Mouse (Mus musculus) spleen, adult 18-20 months (tissue): ENCODE data around the gene Dmrt3.
A peak's percentile ranks its signal among the peaks of the same experiment; 100 is the strongest.

Experiments used
- DNase-seq, 2 experiments: peaks; one replicate each; pipeline ENCODE4 v3.0.0; 2022; ENCODE audit warnings: mixed read lengths in 2 of 2

The Dmrt3 gene

DNA sequence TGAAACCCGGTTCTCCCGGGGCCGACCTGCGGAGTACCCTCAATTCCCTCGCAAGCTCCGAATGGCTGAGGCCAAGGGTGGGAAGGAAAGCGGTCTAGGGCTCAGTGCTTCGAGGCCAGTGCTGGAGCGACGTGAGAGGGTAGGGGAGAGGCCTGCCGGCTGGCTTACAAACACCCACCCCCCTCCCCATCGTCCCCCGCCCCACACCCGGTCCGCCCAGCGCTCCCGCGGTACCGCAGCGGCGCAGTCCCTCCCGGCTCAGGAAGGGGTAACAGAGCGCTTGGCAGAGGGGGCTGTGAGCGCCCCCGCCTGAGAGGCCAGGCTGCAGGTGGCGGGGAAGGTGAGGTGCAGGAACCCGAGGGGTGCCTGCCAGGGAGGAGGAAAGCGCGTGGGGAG is at the start of gene Dmrt3:
Gene Dmrt3 (plus strand): TSS at position 287 of the 396 bp plus-strand sequence.
- DNase-seq = peak in 1 of 2 experiments; percentile 12

DNA sequence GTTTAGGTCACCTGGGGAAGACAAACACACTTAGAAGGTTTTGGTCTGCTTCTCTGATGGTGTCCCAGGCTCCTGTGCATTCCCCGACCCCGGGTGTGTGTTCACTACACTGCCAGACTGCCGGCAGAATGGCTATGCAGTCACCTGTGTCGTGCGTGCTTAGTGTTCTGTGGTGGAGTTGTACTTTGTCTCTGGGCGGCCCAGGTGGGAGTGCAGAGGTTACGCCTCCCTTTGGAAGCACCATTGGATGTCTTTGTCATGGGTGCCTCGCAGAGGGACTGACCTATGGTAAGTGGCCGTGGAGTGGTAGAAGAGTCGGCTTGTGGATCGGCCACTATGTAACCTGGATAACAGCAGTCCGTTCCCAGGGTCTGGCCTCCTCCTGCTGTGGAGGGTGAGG is 45.7 kb upstream of the Dmrt3 start:
- DNase-seq = no peak

DNA sequence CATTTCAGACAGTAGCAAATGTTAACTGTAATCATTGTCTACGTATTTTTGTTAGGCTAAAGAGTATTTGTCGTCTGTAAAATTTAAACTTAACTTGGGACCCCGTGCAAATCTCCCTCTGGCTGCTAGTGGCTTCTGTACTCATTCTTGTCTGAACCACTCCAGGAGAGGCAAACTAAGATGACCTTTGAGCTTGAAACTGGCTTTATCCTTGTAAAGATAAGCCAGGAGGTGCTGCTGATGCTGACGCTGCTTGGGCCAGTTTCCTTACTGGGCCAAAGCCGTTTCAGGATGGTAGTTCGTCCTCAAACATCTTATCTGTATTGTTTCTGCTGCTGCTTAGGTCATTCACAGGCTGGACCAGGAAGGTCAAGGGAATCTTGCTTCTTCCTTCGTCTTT is 40.3 kb upstream of the Dmrt3 start:
- DNase-seq = no peak

DNA sequence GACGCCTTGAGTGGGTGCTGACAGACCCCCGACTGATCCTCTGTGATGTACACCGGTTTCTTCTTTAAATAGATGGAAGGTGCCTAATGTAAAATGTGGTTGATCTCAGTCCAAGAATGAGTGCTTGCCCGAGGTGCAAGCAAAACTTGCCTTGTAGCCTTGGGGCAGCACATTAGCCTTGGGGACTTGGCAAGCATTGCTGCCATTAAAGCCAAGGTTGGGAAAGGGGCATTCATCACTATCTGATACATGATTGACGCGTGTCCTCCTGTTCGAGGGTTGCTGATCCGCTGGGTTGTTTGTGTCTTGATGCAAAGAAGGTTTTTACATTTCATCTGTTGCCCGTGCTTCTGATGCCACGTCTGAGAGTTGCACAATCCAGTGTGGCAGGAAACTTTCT is 35.7 kb upstream of the Dmrt3 start:
- no peak for DNase-seq

DNA sequence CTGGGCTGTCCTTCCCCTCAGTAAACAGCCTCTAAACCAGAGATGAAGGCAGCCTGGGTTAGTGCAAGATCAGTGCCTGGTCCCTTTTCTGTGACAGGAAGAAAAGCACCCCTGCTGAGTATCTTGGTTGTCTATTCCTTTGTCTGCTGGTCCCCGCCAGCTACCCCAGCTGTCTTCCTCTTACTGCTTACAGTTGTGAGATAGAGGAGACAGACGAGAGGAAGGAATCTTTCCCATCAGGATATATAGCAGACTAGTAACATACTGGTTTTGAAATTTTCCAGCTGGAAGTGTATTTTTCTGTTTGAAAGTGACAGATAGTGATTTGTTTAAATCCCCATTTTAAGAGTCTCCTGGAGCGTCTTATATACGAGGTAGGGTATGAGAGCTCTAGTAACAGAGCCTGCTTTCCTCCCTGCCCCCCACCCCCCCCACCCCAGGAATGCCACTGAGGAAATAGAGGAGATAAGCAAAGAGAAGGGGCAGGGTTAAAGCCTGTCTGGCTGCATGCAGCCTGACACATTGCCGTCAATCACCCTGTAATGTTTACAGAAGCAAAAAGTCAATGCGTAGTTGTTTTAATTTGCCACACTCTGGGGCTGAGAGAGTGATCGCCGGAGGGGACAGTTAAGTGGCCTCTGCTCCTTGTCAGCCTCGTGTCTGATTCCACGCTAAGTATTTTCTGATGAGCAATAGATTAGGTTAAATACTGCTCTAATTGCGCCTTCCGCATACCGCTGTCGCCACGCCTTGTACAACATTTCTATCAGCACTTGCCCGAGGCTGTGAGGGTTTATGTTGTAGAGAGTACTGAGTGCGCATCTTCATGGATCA is 34.9 kb upstream of the Dmrt3 start:
- no peak for DNase-seq

DNA sequence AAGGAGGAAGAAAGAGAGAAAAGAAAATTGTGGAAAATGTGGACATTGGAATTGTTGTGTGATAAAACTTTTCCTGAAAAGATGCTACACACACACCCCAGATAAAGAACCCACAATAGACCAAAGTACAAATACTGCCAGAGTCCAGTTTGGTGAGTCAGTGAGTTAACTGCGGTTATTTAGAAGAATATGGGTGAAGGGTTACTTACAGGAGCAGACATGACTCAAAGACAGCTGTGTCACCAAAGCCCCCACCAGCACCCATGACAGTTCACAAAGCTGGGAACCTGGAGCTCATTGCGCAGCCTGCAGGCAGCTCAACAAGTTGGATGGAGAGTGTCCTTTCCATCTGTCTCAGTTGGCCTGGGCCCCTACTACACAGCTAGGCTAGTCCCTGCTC is 31.7 kb upstream of the Dmrt3 start:
- DNase-seq = no peak

DNA sequence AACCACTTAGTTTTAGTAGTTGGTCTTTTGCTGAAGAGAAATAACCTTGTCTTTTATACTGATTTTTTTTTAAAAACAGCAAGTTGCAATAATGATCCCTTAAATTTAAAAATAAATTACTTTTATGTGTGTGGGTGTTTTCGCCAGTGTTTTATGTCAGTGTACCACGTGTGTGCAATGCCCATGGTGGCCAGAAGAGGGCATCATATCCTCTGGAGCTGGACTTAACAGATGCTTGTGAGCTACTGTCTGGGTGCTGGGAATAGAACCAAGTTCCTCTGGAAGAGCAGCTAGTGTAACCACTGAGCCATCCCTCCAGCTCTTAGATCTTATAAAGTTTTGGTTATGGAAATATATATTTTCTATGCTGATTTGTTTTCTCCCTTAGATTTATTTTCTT is 30.7 kb upstream of the Dmrt3 start:
- no peak for DNase-seq

DNA sequence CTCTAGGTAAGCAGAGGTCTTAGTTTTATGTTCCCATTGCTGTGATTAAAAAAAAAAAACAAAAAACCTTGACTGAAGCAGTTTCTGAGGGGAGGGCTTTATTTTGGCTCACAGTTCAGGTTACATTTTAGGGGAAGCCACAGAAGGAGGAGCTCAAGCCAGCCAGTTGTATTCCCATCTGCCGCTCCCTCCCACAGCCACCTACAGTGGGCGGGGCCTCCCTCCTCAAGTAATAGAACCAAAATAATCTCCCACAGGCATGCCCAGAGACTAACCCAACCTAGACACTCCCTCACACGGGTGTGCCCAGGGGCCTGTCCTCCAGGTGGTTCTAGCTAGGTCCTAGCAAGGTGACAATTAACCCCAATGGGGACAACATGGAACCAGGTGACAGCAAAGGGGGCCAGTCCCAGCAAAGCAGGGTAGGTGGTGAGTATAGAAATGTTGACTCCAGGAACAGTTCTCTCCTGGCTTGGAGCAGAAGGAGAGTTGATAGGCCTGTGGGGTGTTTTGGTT is 12.3 kb upstream of the Dmrt3 start:
- DNase-seq = no peak

DNA sequence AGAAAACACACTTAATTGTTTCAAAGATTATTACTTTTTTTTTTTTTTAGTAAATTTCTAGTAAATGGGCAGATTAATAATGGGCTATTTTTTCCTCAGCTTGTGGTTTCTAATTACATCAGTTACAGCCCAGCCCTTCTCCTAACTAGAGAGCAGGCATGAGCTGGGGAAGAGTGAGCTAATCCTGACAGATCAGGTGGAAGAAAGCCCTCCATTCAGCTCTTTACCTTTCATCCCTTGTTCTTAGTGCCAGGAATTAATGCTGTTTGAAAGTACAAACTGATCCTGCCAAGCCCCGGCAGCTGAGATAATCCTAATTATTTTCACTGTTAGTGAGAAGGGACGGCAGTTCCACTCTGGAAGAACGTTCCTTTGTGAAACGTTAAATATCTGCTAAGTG is 11.5 kb upstream of the Dmrt3 start:
- DNase-seq = no peak

DNA sequence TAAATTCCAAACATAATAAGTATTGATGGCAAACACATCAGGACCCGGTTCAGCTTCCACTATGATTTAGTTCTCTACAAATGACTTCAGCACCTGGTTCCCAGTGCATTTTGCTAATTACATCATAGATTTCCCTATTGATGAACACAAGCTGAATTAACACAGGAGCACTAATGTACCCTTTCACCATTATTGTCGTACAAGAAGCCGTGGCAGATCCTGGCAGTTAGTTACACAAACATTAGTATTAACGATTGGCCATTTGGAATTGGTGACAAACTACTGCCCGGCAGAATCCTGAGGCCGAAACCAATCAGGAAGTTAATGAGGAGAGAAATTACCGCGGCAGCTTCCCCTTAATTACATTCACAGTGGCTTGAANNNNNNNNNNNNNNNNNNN is 8.1 kb upstream of the Dmrt3 start:
- no peak for DNase-seq

DNA sequence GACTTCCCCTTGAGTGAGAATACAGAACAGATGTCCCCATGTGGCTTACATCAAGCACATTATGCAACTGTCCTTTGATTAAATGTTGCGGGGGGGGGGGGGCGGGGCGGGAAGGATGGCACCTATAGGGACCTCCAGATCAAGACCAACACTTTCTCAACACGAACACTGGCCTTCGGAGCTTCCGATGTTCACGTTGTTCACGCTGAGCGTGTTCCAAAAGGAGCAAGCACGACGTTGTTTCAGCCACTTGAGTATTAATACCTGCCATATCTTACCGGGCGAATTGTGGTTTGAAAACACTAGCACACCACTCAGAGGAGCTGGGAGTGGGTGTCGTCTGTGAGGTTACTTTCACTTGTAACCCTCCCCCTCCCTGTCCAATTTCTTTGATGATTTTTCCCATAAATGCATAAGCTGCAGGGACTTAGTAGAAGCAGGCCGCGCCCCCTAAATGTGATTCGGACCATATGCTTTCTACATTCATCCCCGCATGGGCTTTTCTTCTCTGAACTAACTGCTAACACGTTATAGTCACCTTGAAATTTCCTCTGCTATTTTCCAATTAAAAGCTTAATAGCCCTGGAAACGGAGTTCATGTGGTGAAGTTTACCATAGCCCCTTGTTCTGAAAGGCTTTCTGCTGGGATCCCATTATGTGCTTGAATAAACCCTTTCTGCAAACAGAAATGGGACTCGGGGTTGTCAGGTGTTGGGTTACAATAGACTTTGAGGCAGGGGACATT is 2.5 kb upstream of the Dmrt3 start:
- no peak for DNase-seq

DNA sequence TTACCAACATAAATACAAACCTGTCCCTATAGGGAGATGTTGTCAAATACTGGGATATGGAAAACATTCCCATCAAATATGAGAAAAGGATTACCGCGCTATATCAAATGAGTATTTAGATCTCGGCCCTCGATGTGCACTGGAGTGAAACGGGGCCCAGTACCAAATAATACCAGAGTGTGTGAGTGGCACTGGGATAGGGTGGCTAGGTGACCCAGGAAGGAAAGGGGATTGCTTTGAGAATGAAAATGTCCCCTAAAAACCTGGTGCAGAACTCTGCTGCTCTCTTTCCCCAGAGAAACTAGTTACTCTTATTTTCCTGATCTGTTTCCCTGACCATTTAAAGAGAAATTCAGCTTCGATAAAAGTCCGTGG is 1.9 kb upstream of the Dmrt3 start:
- DNase-seq = no peak

DNA sequence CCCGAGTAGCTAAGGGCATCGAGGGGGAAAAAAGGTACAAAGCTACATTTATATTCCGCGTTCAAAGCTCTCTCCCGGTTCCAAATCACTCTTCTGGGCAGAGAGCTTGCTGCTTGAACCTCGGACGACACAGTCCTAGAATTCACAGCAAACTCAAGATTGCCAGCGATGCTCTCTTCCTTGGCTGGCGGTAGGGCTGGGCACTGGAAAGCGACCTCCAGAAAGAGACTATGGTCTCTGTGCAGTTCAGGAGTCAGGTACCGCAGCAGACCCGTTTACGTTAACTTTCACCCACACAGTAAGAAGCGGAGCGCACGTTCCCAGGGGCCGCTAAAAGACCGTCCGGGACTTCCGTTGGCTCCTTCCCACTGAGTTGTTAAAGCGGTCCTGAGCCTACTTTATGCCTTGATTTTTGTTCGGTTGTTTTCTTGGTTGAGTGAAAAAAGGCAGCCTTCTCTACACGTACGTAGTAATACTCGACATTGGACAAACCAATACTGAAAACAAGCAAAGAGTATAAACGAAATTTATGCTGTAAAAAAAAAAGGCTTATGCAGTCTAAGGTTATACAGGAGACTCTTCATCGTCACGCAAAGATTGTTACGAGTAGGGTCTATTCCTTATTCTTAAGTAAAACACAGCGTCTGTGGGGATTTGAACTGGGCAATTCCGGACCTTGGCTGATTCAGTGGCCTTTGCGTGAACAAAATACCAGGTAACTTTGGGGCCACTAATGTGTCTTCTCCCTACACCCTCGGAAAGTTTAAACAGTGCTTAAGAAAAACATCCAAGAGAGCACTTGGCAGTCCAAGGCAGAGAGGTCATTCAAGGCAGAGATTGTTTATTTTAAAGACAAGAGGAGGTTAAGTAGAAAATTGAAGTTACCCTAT is 895 bp upstream of the Dmrt3 start:
- DNase-seq = no peak

DNA sequence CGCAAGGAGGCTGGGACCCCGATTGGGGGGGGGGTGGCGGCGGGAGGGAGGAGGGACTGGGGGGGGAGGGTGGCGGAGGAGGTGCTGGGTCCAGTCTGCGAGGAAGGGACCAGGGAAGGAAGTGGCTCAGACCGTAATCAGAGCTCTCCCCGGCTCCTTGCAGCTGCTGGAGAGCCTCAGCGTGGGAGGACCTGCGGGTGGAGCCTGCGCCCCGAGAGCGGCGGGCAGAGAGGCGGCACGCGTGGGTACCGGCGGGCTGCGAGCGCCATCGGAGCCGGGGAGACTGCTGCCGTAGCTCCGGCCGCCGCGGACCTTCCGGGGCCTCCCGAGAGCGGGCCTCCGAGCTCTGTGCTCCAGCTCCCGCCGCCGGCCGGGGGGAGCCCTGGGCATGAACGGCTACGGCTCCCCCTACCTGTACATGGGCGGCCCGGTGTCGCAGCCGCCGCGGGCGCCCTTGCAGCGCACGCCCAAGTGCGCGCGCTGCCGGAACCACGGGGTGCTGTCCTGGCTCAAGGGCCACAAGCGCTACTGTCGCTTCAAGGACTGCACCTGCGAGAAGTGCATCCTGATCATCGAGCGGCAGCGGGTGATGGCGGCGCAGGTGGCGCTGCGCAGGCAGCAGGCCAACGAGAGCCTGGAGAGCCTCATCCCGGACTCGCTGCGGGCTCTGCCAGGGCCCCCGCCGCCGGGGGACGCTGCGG is 460 bp downstream of the Dmrt3 start:
- peak; percentile 32 to 38 for DNase-seq

DNA sequence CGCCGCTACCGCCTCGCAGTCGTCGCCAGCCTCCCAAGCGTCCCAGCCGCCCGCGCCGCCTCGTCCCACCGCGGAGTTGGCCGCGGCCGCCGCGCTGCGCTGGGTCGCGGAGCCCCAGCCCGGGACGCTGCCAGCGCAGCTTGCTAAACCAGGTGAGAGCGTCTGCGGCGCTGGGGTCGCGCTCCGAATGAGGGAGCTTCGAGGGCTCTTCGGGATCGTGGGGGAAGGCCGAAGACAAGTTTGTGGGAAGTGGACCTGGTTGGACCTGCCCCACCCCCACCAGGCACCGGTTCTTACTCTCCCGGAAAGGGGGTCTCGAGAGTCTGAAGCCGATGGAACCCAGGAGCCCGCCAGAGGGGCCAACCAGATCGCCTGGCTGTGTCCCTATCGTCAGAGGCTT is 1.0 kb downstream of the Dmrt3 start:
- no peak for DNase-seq

DNA sequence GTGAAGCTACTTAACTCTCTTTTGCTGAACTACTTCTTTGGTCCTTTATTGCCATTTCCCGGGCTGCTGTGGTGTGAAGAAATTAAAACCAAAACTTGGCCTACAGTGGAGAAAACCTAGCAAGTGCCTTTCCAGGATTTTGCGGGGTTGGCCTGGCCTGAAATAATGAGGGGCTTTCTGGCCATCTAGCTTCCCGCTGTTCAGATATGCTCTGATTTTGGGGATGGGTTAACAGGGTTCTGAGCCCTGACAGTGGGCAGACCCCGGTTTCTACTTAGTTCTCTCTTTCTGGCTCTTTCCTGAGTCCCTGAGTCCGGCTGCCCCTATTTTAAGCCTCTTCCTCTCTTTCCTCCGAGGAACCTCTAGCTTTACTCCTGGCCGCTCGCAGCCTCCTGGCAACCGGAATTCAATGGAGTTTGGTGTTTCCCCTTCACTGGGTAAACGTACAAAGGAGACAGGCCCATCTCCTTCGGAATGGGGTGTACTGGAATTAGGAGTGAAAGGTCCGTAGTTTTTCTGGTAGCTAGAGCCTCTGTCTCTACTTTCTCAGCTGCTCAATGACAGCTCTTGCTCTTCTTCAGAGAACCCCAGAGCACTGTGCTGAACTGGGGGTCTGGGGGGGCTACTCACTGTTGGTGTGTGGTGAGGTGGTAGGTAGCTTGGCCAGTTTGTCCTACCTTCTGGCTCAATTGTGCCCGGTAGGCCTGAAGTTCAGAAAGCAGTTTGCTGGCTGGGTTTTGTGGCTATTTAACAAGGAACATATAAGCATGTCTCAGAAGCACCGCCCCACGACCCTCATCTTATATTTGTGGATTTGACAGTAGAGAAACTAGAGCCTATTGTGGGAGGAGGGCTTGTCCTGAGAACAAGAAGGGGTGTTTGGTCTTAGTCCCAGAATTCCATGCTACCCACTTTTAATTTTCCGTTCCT is 2.0 kb downstream of the Dmrt3 start:
- DNase-seq = no peak

DNA sequence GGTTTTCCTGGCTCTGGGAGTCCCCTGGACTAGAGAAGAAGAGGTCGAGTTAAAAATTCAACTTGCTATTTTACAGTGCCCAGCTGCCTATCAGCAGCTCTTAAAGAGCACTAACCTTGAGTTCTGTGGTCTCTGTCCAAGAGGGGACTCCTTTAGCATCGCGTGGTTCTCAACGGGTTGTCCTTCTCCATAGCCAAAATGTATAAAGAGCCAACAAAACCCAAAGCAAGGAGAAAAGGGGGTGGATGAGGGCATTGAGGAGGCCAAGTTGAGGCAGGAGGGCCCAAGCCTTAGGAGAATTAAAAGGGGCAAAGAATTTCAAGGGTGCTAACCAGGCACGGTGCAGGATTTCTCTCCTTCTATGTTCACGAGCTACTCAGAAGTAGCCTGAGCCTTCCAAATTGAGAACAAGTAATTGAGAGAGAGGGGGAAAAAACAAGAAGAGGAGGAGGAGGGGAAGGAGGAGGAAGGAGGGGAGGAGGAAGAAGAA is 2.8 kb downstream of the Dmrt3 start:
- no peak for DNase-seq

DNA sequence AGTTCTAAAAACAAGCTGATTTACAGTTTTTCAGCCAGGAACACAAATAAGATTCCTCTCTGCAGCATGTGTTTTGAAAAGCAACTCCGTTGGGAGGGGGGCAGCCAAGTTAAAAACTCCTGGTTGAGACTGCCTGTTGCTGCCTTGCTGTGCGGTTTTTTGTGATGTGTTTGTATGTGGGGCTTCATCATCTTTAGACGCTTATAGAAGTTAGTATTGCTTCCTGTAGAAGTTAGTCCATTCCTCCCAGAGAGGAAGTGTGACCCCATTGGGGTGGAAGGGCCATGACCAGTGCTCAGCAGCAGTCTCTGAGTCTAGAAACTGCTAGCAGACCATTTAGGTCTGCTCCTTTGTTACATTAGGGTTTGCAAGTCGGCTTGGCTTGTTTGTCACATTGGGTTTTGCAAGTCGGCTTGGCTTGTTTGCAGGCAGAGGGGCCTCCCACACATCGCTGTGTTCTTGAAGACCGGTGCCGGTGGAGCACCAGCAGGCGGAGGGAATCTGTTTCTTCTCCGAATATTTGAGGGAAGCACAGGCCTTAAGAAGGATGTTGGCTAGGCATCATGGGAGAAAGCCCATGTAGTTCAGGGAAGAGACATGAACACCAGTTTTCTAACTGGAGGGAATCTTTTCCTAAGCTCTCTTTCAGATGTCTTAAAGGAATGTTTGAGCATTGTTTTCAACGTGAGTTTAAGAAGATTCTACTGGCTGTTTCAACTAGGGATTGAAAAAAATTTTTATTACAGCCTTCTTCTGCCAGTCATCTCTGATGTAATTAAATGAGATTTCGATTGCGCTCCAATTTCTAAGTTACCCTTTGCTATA is 3.6 kb downstream of the Dmrt3 start:
- DNase-seq = no peak

DNA sequence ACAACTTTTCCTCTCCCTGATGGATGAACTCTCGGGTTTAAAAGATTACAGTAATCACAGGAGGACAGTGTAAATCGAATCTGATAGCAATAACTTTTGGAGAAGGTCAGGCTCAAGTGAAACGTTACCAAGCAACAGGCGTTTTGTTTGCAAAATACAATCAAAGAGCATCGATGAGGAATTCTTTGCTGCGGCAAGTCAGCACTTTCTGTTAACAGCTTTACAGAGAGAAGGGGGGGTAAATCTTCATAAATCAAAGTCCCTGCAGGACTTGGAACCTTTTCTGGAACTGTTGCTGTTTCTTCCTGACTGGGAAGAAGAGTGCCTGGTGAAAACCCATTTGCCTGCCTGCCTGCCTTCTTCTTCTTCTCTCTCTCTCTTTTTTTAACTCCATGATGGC is 5.8 kb downstream of the Dmrt3 start:
- no peak for DNase-seq
